In genomic region chr17:21871256-21871655, GRCm38 (mm10) we compare ENCODE assay signal across 25 mouse cellular contexts. TPM values are rescaled to one million over a fixed set of nuclear protein-coding genes. Genes with fewer than 3 reads are reported as not detected.
DNase-seq lines count a peak whose midpoint lies in the region; ATAC-seq and TF ChIP-seq lines count a peak whose summit lies in the region.
"Had no signal": no experiment of that assay in that cellular context is flagged by ENCODE, and none has a peak within 500 bp of the region (broad histone marks: within the 10 kb centered on the region; RNA-seq: fewer than 3 reads in every experiment).

No protein-coding gene starts in this region.

- H3K9me3 ChIP-seq in ES-E14 (ENCODE audit: control insufficient read depth, insufficient read depth, low read depth, low read length) = no peaks in the 10 kb centered on the region
- no peaks in the 10 kb centered on the region for H3K9me3 ChIP-seq in lung, postnatal 0 days (ENCODE audit: low read length)
- H3K9me3 ChIP-seq: embryonic facial prominence, embryonic 15.5 days had no signal

- ATAC-seq in lung, postnatal 0 days = no peak
- ATAC-seq: forebrain, embryonic 14.5 days; forebrain, embryonic 16.5 days had no signal

- intact Hi-C loops in gastrocnemius, postnatal 36 days (cut with DNase I) = no loop called here

- H3K36me3 ChIP-seq in ES-E14 (ENCODE audit: control insufficient read depth, insufficient read depth, low read length, poor library complexity, severe bottlenecking) = no peaks in the 10 kb centered on the region
- H3K36me3 ChIP-seq in lung, postnatal 0 days (ENCODE audit: insufficient read depth, low read length) = no peaks in the 10 kb centered on the region
- H3K36me3 ChIP-seq: embryonic facial prominence, embryonic 13.5 days; embryonic facial prominence, embryonic 15.5 days; forebrain, embryonic 10.5 days; forebrain, embryonic 12.5 days had no signal

- no peak for TF ChIP-seq EP300 in lung, postnatal 0 days (IDR thresholded peaks at IDR 0.05)

- H3K4me3 ChIP-seq in ES-E14 (ENCODE audit: insufficient read depth in 1 of 2, low read depth in 1 of 2, low read length in 2 of 2, poor library complexity in 1 of 2, severe bottlenecking in 1 of 2) = no peak overlapping the region
- H3K4me3 ChIP-seq in lung, postnatal 0 days (ENCODE audit: low read depth, low read length) = no peak overlapping the region
- H3K4me3 ChIP-seq: embryonic facial prominence, embryonic 13.5 days; embryonic facial prominence, embryonic 15.5 days; erythroblast, embryonic 14.5 days; forebrain, embryonic 10.5 days; forebrain, embryonic 12.5 days had no signal

- no peaks in the 10 kb centered on the region for H3K4me1 ChIP-seq in ES-E14 (ENCODE audit: control insufficient read depth in 2 of 2, insufficient read depth in 2 of 2, low read length in 2 of 2, poor library complexity in 1 of 2)
- H3K4me1 ChIP-seq in lung, postnatal 0 days (ENCODE audit: insufficient read depth, low read depth, low read length) = no peaks in the 10 kb centered on the region
- H3K4me1 ChIP-seq: embryonic facial prominence, embryonic 13.5 days; embryonic facial prominence, embryonic 15.5 days; forebrain, embryonic 10.5 days; forebrain, embryonic 12.5 days had no signal

- no peak overlapping the region for H3K27ac ChIP-seq in ES-E14 (ENCODE audit: insufficient read depth, low read depth, low read length, poor library complexity, severe bottlenecking)
- H3K27ac ChIP-seq in lung, postnatal 0 days (ENCODE audit: low read length) = no peak overlapping the region
- H3K27ac ChIP-seq: embryonic facial prominence, embryonic 13.5 days; embryonic facial prominence, embryonic 15.5 days; forebrain, embryonic 10.5 days; forebrain, embryonic 12.5 days had no signal

- in situ Hi-C loops in ES-E14 (cut with MboI; ENCODE audit: low sequenced_read_pairs in 2 of 2, unreplicated experiment in 2 of 2) = no loop called here

- no peak overlapping the region for H3K4me2 ChIP-seq in lung, postnatal 0 days (replicated peaks; ENCODE audit: low read depth, low read length)
- H3K4me2 ChIP-seq: embryonic facial prominence, embryonic 13.5 days; embryonic facial prominence, embryonic 15.5 days; forebrain, embryonic 12.5 days had no signal

- peak; percentile 78 for DNase-seq in 3T3-L1 (ENCODE audit: low read depth, low spot score)
- peak; percentile 3 for DNase-seq in ES-E14 (ENCODE audit: low read depth, low spot score)
- peak; percentile 23 for DNase-seq in NIH3T3 (ENCODE audit: low read depth)
- peak; percentile 28 for DNase-seq in ZHBTc4 (ENCODE audit: low read depth, low spot score)
- DNase-seq in lung, postnatal 0 days (ENCODE audit: low spot score) = no peak
- DNase-seq in gastrocnemius, postnatal 36 days = no peak
- no peak for DNase-seq in layer of hippocampus, postnatal 10 days (ENCODE audit: low spot score in 2 of 2)
- DNase-seq: adrenal gland, adult 2 months; adrenal gland, postnatal 10 days; adrenal gland, postnatal 25 days; cerebellum, adult 11 months; cerebellum, adult 18-20 months; cerebellum, adult 8-10 months; cerebellum, adult 9-11 months; cerebellum, postnatal 14 days; cerebellum, postnatal 36 days; embryo, embryonic 11 days had no signal

- H3K27me3 ChIP-seq in lung, postnatal 0 days (replicated peaks; ENCODE audit: insufficient read depth, low read length) = no peaks in the 10 kb centered on the region
- H3K27me3 ChIP-seq: embryonic facial prominence, embryonic 13.5 days; embryonic facial prominence, embryonic 15.5 days; forebrain, embryonic 12.5 days had no signal

- no peak overlapping the region for H3K9ac ChIP-seq in ES-E14 (ENCODE audit: insufficient read depth, low read depth, low read length, poor library complexity, severe bottlenecking)
- H3K9ac ChIP-seq in lung, postnatal 0 days (replicated peaks; ENCODE audit: low read depth) = no peak overlapping the region
- H3K9ac ChIP-seq: embryonic facial prominence, embryonic 13.5 days; embryonic facial prominence, embryonic 15.5 days; forebrain, embryonic 12.5 days had no signal

- WGBS in lung, postnatal 0 days = 66% methylated on average over 1 of the region's 1 CpGs

- no peak for TF ChIP-seq CTCF in lung, postnatal 0 days (IDR thresholded peaks at IDR 0.05)

TF ChIP-seq in ES-E14, 5 proteins besides CTCF, POLR2A, EP300 and RAD21:
- no peak for TF ChIP-seq CHD2 (IDR thresholded peaks at IDR 0.05; ENCODE audit: low read depth, low read length)
- peak; percentile 86 for TF ChIP-seq ZNF384 (IDR thresholded peaks at IDR 0.05; ENCODE audit: low read depth, low read length)
- TF ChIP-seq ZC3H11A (IDR thresholded peaks at IDR 0.05; ENCODE audit: borderline replicate concordance, low read depth, low read length) = no peak
- no peak for TF ChIP-seq MAFK (IDR thresholded peaks at IDR 0.05; ENCODE audit: insufficient read depth, low read depth, low read length)
- TF ChIP-seq HCFC1 (IDR thresholded peaks at IDR 0.05; ENCODE audit: borderline replicate concordance, insufficient read depth, low read length) = no peak

RNA-seq across cellular contexts. Expression of gene Zfp820, which starts 25.7 kb away (rescaled TPM):
- total RNA-seq in ES-E14 (2012; rRNA removed) = 6.6 and 8.1 TPM in 2 replicates
- 4.3 and 4.8 TPM in 2 replicates for polyA plus RNA-seq in lung, postnatal 0 days (2015; fragmentation: Nextera tagmentation; extraction: Ambion mirVana)
- under 1 TPM; 0.35 to 0.46 TPM for total RNA-seq in gastrocnemius, postnatal 36 days (2021)
- total RNA-seq in layer of hippocampus, postnatal 10 days (2021) = 1 to 10 TPM in 1 of 2 experiments, under 1 TPM in 1; 0.78 to 1.1 TPM
- total RNA-seq: MEL had no signal
- polyA plus RNA-seq: erythroblast, embryonic 14.5 days had no signal

RNA-seq across cellular contexts. Expression of gene Zfp995, which starts 38.5 kb away (rescaled TPM):
- 5.0 and 7.6 TPM in 2 replicates for total RNA-seq in ES-E14 (2012; rRNA removed)
- 4.7 and 6.7 TPM in 2 replicates for polyA plus RNA-seq in lung, postnatal 0 days (2015; fragmentation: Nextera tagmentation; extraction: Ambion mirVana)
- total RNA-seq in gastrocnemius, postnatal 36 days (2021) = 1 to 10 TPM in 1 of 2 experiments, under 1 TPM in 1; 0.87 to 1.0 TPM
- 1 to 10 TPM; 5.4 to 5.7 TPM for total RNA-seq in layer of hippocampus, postnatal 10 days (2021)
- total RNA-seq: MEL had no signal
- polyA plus RNA-seq: adrenal gland, adult 2 months; erythroblast, embryonic 14.5 days had no signal

Comparison
In these comparisons a context has a peak if more than half of its experiments do, and no peak if none do; other contexts are left out.
1. DNase-seq: peak in 3T3-L1 (single experiment), ES-E14 (single experiment), NIH3T3 (single experiment) and ZHBTc4 (single experiment); none in lung, postnatal 0 days (single experiment), gastrocnemius, postnatal 36 days (0 of 2) and layer of hippocampus, postnatal 10 days (0 of 2).